Mouse (Mus musculus) heart, embryonic 13.5 days (tissue): ENCODE measurements at regions not wholly inside any gene's neighbourhood (a gene's known extent, or its start where the extent isn't known, plus 50 kb on each side); places are given as distances from the start of the nearest gene placed in this dataset.

Source experiments
- ATAC-seq: fragments of 200-750 bp; cut with Nextera tagmentation; 2 replicates; pipeline ENCODE4 v1.8.0; 2017; ENCODE audit warnings: moderate TSS enrichment; ENCODE audit not compliant: insufficient number of reproducible peaks, low FRiP score, low TSS enrichment; ENCODE audit errors: extremely low read depth
- H3K27ac ChIP-seq: fragments of 300-500 bp; sonication (generic); replicated peaks from 2 replicates; pipeline ENCODE4 v1.5.1; 2015; ENCODE audit warnings: moderate library complexity, mild to moderate bottlenecking, inconsistent platforms
- H3K27me3 ChIP-seq: fragments of 300-500 bp; sonication (generic); replicated peaks from 2 replicates; pipeline ENCODE4 v1.6.1; 2015; ENCODE audit warnings: mild to moderate bottlenecking, inconsistent platforms
- H3K36me3 ChIP-seq: fragments of 300-500 bp; sonication (generic); 2 replicates; pipeline ENCODE4 v1.6.1; 2015; ENCODE audit warnings: mild to moderate bottlenecking, inconsistent platforms
- H3K4me1 ChIP-seq: fragments of 300-500 bp; sonication (generic); 2 replicates; pipeline ENCODE4 v1.6.1; 2015; ENCODE audit warnings: inconsistent platforms
- H3K4me2 ChIP-seq: fragments of 300-500 bp; sonication (generic); 2 replicates; pipeline ENCODE4 v1.6.1; 2015; ENCODE audit warnings: inconsistent platforms, mild to moderate bottlenecking, moderate library complexity
- H3K4me3 ChIP-seq: fragments of 300-500 bp; sonication (generic); 2 replicates; pipeline ENCODE4 v1.5.1; 2015; ENCODE audit warnings: moderate library complexity, mild to moderate bottlenecking, inconsistent platforms
- H3K9ac ChIP-seq: fragments of 300-500 bp; sonication (generic); 2 replicates; pipeline ENCODE4 v1.6.1; 2015; ENCODE audit warnings: inconsistent platforms, mild to moderate bottlenecking, moderate library complexity
- H3K9me3 ChIP-seq: fragments of 300-500 bp; sonication (generic); 2 replicates; pipeline ENCODE4 v1.6.1; 2016; ENCODE audit warnings: inconsistent platforms
- WGBS: fragments of 180-500 bp; shearing (Covaris S2); methylation state at CpG from one replicate; pipeline ENCODE4 v1.1.7; 2015; ENCODE audit warnings: mixed read lengths; 5-methylcytosine and 5-hydroxymethylcytosine counted together

DNA sequence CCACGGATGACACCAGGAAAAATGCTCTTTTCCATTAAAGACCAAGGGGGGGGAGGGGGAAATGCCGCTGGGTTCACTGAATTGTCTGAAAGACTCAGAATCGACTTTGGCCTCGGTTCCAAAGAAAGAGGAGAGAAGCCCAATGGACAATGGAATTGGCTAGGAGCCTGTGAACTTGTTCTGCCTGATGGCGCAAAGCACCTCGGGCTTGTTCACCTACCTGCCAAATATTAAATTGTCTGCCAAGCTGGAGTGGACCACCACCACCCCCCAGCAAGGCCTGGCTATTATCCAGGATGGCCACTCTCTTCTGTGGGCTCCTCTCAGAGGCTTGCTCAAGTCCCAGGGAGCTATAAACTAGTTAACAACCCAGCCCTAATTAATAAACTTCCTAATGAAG, 352.7 kb upstream of the Jmjd1c start:
- H3K9ac ChIP-seq: no peak overlapping the region
- H3K27ac ChIP-seq: no peak overlapping the region
- no peak overlapping the region for H3K4me3 ChIP-seq
- no peaks in the 10 kb centered on the region for H3K36me3 ChIP-seq
- WGBS: 82% methylated on average over 6 of the region's 6 CpGs
- H3K4me2 ChIP-seq: no peak overlapping the region
- H3K9me3 ChIP-seq: no peaks in the 10 kb centered on the region
- no peaks in the 10 kb centered on the region for H3K27me3 ChIP-seq
- H3K4me1 ChIP-seq: no peaks in the 10 kb centered on the region
- ATAC-seq: no peak

DNA sequence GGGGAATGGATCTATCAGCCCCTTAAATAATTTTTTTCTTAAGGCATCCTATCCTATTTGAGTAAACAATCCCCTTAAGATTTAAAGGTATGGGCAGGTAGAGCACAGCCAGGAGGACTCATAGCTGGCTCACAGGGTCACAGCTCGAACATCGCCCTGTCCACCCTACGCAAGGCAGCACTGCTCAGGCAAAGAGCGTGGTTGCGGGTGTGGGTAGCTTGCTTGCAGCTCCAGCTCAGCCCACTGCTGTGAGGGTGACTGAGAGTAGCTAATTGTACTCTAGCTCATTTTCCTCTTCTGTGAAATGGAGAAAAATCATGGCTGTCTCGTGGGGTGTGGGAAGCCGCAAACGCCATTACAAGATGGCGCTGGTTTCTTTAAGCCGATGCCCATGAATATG, 350.1 kb upstream of the Jmjd1c start:
- 89% methylated on average over 10 of the region's 10 CpGs for WGBS
- Histone ChIP-seq H3K4me1 (no peaks in the 10 kb centered on the region), H3K4me3 (no peak overlapping the region), H3K9ac (no peak overlapping the region), H3K4me2 (no peak overlapping the region), H3K9me3 (no peaks in the 10 kb centered on the region), H3K27ac (no peak overlapping the region), H3K27me3 (no peaks in the 10 kb centered on the region), H3K36me3 (no peaks in the 10 kb centered on the region)
- ATAC-seq: no peak

DNA sequence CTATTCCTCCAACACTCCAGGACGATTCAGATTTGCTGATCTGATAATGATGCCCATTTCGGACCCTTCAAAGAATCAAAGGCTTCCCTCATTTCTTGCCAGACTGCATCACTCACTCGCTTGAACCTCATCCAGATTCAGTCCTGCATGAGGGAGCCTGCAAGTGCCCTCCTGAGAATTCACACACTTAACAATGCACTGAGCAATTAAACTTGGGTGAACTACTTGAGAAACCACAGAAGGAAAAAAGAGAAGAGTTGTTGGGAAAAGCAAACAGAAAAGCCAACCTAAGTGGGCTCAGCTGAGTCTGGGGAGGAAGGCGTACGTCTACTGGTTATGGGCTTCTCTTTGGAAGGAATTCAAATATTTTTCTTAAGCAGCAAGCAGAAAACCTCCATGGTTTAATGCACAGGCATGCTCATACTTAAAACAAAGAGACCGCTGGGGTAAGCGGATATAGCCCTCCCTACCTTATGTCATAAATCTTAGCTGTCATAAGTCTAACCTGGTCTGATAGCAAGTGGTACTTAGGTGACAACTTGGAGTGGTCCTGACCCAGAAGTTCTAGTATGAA, 343.6 kb upstream of the Jmjd1c start:
- Histone ChIP-seq H3K4me3 (no peak overlapping the region), H3K4me1 (no peaks in the 10 kb centered on the region), H3K27me3 (no peaks in the 10 kb centered on the region), H3K9ac (no peak overlapping the region), H3K4me2 (no peak overlapping the region), H3K27ac (no peak overlapping the region), H3K9me3 (no peaks in the 10 kb centered on the region), H3K36me3 (no peaks in the 10 kb centered on the region)
- ATAC-seq: no peak
- WGBS: 76% methylated on average over 7 of the region's 7 CpGs

DNA sequence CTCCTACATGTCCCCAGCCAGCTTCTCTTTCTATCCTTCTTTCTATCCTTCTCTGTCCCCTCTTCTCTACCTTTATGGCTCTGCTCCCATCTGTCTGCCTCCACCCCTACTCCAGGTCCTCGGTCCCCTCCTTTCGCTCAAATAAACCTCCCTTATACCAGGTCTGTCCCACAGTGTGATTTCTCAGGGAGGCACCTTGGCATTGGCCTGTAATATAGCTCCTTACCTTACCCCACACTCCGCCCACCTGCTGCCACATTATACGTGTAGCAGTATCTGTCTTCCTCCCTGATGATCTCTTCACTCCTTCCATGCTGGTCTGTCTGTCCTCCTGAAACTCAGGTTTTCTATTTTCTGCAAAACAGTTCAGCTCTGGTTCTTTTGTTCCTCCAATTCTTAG, 339.1 kb upstream of the Jmjd1c start:
- H3K4me1 ChIP-seq: no peaks in the 10 kb centered on the region
- H3K4me2 ChIP-seq: no peak overlapping the region
- ATAC-seq: no peak
- no peak overlapping the region for H3K27ac ChIP-seq
- no peak overlapping the region for H3K4me3 ChIP-seq
- H3K36me3 ChIP-seq: no peaks in the 10 kb centered on the region
- H3K27me3 ChIP-seq: no peaks in the 10 kb centered on the region
- 78% methylated on average over 4 of the region's 4 CpGs for WGBS
- no peaks in the 10 kb centered on the region for H3K9me3 ChIP-seq
- H3K9ac ChIP-seq: no peak overlapping the region

DNA sequence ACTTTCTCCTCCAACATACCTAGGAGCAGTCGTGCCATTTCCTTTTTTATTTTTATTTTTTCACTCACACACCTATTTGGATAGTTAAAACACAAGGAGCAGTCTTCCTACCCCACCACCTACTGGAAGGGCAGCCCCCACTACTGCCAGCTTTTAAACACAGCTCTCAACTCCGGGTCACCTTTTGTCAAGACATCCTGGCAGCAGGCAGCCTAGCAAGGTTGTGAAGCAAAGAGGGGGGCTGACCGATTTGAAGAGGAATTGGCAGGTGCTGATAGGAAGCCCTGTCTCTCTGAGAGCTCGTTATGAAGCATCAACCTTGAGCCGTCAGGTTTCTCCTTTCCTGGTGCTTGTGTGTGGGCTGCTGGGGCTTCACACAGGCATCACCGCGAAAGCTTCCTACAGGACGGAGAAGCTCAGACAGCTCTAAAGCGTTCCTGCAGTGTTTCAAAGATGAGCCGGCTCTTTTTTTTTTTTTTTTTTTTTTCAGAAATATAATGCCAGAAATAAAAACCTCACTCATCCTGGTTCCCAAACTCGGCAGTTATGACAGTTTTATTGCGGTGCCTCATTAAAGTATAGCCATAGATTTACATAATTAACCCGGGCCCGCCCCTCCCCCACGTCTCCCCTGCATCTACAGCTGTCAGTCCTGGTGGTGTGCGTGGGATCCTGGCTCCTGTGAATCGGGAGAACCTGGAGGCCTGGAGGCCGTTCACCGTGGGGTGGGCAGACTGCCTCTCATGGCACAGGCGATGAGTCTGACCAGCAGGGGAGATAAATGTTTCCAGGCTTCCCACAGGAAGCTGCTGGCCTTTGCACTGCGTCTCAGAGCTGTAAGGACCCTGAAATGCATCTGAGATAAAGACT, 325.5 kb upstream of the Jmjd1c start:
- Histone ChIP-seq H3K27me3 (no peaks in the 10 kb centered on the region), H3K4me1 (peaks cover 4% of the 10 kb centered on the region; the same call in 1 of the 2 replicates), H3K36me3 (no peaks in the 10 kb centered on the region), H3K9me3 (peaks cover 22% of the 10 kb centered on the region), H3K4me3 (peak overlapping the region; percentile 26), H3K27ac (no peak overlapping the region), H3K4me2 (peak overlapping the region; percentile 61), H3K9ac (0 out of 2 replicates have a peak overlapping the region, but pooled peaks have one; percentile 37)
- ATAC-seq: no peak
- WGBS: 23% methylated on average over 21 of the region's 21 CpGs

DNA sequence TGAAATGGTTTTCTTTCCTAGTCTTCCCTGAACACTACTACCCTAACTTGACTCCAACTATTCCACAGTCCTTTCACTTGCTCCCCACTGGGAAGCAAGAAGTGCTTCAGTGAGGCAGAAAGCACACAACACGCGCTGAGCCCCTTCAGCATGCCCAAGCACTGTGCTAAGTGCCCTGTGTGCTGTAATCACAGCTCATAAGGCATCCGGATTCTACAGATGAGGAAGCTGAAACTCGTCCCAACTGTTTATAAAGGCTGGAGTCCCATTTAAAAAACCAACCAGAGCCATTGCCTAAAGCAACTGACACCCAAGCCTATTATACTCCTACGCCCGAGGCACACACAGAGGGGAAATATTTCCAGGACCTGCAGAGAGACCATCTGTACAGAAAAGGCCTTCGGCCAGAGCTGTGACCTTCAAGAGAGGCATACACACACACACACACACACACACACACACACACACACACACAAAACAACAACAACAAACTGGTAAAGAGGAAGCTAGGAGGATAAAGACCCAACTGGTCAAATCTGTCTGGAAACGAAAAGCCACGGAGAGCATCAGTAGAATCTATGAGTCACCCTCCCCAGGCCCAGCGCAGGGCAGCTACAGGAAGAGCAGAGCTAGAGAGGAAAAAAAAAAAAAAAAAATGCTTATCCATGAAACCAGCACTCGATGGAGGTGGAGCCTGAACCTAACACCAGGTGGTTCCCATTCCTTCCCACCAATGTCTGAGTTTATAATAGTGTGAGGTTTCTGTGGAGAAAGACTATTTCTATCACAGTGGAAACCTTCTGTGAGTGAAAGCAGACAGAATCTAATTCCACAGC, 315.4 kb upstream of the Jmjd1c start:
- H3K4me1 ChIP-seq: no peaks in the 10 kb centered on the region
- no peaks in the 10 kb centered on the region for H3K27me3 ChIP-seq
- H3K9ac ChIP-seq: no peak overlapping the region
- H3K36me3 ChIP-seq: no peaks in the 10 kb centered on the region
- ATAC-seq: no peak
- 54% methylated on average over 11 of the region's 11 CpGs for WGBS
- H3K4me2 ChIP-seq: no peak overlapping the region
- no peak overlapping the region for H3K4me3 ChIP-seq
- no peaks in the 10 kb centered on the region for H3K9me3 ChIP-seq
- H3K27ac ChIP-seq: 0 out of 2 replicates have a peak overlapping the region, but pooled peaks have one; percentile 8

DNA sequence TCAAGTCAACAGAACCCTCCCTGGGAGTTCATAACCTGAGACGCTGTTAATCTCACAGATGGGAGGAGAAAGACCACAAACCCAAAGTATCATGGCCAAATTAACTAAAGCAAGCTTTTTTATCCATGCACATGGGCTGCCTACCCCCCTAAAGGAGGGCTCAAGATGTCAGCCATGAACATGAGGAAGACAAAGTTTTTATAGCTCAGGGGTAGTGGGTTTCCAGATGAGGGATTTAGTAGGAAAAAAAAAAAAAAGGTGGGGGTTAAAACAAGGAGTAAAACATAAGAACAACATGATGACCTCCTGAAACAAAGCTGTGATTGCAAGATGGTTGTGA, 314.8 kb upstream of the Jmjd1c start:
- WGBS: 50% methylated on average over 1 of the region's 1 CpGs
- ATAC-seq: no peak
- Histone ChIP-seq H3K4me1 (no peaks in the 10 kb centered on the region), H3K4me3 (no peak overlapping the region), H3K9ac (no peak overlapping the region), H3K27me3 (no peaks in the 10 kb centered on the region), H3K4me2 (no peak overlapping the region), H3K36me3 (no peaks in the 10 kb centered on the region), H3K27ac (no peak overlapping the region), H3K9me3 (no peaks in the 10 kb centered on the region)

DNA sequence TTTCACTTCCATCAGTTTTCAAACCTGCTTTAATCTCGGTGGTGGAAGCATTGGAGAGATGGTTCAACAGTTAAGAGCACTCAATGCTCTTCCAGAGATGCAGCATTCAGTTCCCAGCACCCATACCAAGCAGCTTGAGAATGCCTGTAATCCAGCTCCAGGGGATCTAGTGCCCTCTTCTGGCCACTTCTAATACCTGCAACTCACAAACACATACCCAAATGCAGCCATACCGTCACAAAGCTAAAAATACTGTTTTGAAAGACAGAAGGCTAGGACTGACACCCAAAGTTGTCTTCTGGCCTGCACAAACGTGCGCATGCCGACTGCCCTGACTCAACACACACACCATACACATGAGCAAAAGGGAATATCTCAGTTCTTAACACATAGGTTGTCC, 313.9 kb upstream of the Jmjd1c start:
- H3K4me1 ChIP-seq: no peaks in the 10 kb centered on the region
- no peaks in the 10 kb centered on the region for H3K36me3 ChIP-seq
- H3K27me3 ChIP-seq: no peaks in the 10 kb centered on the region
- no peak overlapping the region for H3K4me3 ChIP-seq
- H3K27ac ChIP-seq: no peak overlapping the region
- 87% methylated on average over 5 of the region's 5 CpGs for WGBS
- ATAC-seq: no peak
- H3K9me3 ChIP-seq: no peaks in the 10 kb centered on the region
- H3K9ac ChIP-seq: no peak overlapping the region
- H3K4me2 ChIP-seq: no peak overlapping the region

DNA sequence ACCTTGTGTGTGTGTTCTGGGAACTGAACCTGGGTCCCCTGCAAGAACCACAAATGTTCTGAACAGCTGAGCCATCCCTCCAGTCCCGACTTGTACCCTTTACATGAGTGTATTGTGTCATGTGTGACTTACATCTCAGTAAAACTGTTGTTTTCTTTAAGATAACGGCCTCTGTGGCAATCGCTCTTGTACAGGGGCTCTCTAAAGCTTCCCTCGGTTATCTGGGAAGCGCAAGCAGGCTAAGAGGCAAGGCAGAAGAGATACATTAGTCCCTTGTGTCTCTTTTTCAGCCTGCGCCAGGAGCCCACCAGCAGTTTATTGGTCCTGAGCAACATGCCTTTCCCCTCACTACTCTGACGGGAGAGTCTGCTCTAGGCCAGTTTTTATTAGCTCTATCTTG, 308.1 kb upstream of the Jmjd1c start:
- H3K36me3 ChIP-seq: no peaks in the 10 kb centered on the region
- WGBS: 53% methylated on average over 7 of the region's 7 CpGs
- H3K9me3 ChIP-seq: no peaks in the 10 kb centered on the region
- H3K9ac ChIP-seq: no peak overlapping the region
- no peaks in the 10 kb centered on the region for H3K4me1 ChIP-seq
- no peak overlapping the region for H3K27ac ChIP-seq
- no peaks in the 10 kb centered on the region for H3K27me3 ChIP-seq
- ATAC-seq: no peak
- no peak overlapping the region for H3K4me2 ChIP-seq
- no peak overlapping the region for H3K4me3 ChIP-seq

DNA sequence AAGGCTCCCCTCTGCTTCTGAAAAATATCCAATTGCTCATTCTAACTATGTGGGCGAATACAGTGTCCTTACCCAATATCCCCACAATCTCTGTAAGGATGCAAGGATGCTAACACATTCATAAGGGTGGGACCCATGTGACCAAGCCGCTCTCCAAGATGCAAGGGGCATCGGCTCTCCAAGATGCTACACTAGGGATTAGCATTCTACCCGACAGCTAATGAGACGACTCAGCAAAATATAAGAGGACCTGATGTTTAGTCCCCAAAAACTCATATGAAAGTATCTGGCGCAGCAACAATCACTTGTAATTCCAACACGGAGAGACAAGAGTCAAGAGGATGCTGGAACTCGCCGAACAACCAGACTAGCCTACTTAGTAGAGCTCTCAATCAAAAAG, 299.6 kb upstream of the Jmjd1c start:
- ATAC-seq: no peak

DNA sequence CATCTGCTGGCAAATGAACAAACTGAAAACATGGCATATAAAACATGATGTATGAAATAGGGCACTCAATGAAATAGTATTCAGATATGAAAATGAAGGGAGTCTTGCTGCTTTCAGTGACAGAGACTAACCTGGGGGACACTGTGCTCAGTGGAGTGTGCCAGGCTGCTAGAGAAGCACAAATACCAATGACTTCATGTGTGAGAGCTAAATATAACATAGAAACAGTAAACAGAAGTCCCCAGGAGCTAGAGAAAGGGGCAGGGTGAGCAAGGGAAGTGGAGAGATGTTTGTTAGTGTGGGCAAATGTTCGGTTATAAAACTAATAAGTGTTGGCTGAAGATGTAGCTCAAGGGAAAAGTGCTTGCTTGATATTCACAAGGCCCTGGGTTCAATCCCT, 293.2 kb upstream of the Jmjd1c start:
- H3K4me2 ChIP-seq: no peak overlapping the region
- H3K4me3 ChIP-seq: no peak overlapping the region
- WGBS: 65% methylated on average over 1 of the region's 1 CpGs
- no peak overlapping the region for H3K9ac ChIP-seq
- H3K27ac ChIP-seq: no peak overlapping the region
- no peaks in the 10 kb centered on the region for H3K4me1 ChIP-seq
- peaks cover 8% of the 10 kb centered on the region; the same call in 1 of the 2 replicates for H3K9me3 ChIP-seq
- ATAC-seq: no peak
- H3K36me3 ChIP-seq: no peaks in the 10 kb centered on the region
- H3K27me3 ChIP-seq: no peaks in the 10 kb centered on the region

More for the DNA sequence above, 299.6 kb upstream of the Jmjd1c start:
- Histone ChIP-seq H3K36me3 (no peaks in the 10 kb centered on the region), H3K9ac (no peak overlapping the region), H3K4me2 (no peak overlapping the region), H3K27ac (no peak overlapping the region), H3K4me1 (no peaks in the 10 kb centered on the region), H3K9me3 (no peaks in the 10 kb centered on the region), H3K4me3 (no peak overlapping the region), H3K27me3 (no peaks in the 10 kb centered on the region)
- WGBS: 83% methylated on average over 9 of the region's 9 CpGs
